Mouse (Mus musculus) lung, embryonic 14.5 days (tissue): Measurements from ENCODE around the gene Lefty2. TPM values are rescaled to one million over a fixed set of nuclear protein-coding genes. Genes with fewer than 3 reads are reported as not detected.

Experiments
- ATAC-seq: fragments of 200-750 bp; cut with Nextera tagmentation; 2 replicates; pipeline ENCODE4 v1.8.0; 2017; ENCODE audit warnings: mild to moderate bottlenecking, moderate TSS enrichment, moderate library complexity; ENCODE audit not compliant: insufficient read depth
- DNase-seq: peaks from one replicate; pipeline ENCODE4 v3.0.0-alpha.2; 2015
- H3K27ac ChIP-seq: fragments of 300-500 bp; sonication (generic); 2 replicates; pipeline ENCODE4 v1.5.1; 2014; ENCODE audit warnings: low read depth, mild to moderate bottlenecking, moderate library complexity
- H3K27me3 ChIP-seq: fragments of 300-500 bp; sonication (generic); 2 replicates; pipeline ENCODE4 v1.6.1; 2014; ENCODE audit warnings: low read length, control low read depth; ENCODE audit not compliant: insufficient read depth
- H3K36me3 ChIP-seq: fragments of 300-500 bp; sonication (generic); 2 replicates; pipeline ENCODE4 v1.6.1; 2014; ENCODE audit warnings: control low read depth; ENCODE audit not compliant: insufficient read depth
- H3K4me1 ChIP-seq: fragments of 300-500 bp; sonication (generic); 2 replicates; pipeline ENCODE4 v1.6.1; 2014; ENCODE audit warnings: antibody characterized with exemption, control low read depth; ENCODE audit not compliant: insufficient read depth
- H3K4me2 ChIP-seq: fragments of 300-500 bp; sonication (generic); 2 replicates; pipeline ENCODE4 v1.6.1; 2014; ENCODE audit warnings: mild to moderate bottlenecking
- H3K4me3 ChIP-seq: fragments of 300-500 bp; sonication (generic); 2 replicates; pipeline ENCODE4 v1.5.1; 2014; ENCODE audit warnings: low read depth, low read length
- H3K9ac ChIP-seq: fragments of 300-500 bp; sonication (generic); 2 replicates; pipeline ENCODE4 v1.6.1; 2014
- H3K9me3 ChIP-seq: fragments of 300-500 bp; sonication (generic); 2 replicates; pipeline ENCODE4 v1.6.1; 2016; ENCODE audit warnings: low read depth, low read length, control low read depth
- CTCF ChIP-seq: IDR thresholded peaks from 2 replicates; pipeline ENCODE4 v1.5.1; 2016; ENCODE audit warnings: antibody characterized with exemption, low read depth
- WGBS: fragments of 180-500 bp; shearing (Covaris S2); extraction: QIAGEN DNeasy Blood & Tissue Kit; methylation state at CpG from one replicate; pipeline ENCODE4 v1.1.7; 2014; 5-methylcytosine and 5-hydroxymethylcytosine counted together
- polyA plus RNA-seq: library from polyadenylated mRNA; unstranded; fragments of >200 nt; fragmentation: Nextera tagmentation; extraction: Ambion mirVana; gene quantifications from 2 replicates; pipeline ENCODE4 v1.2.1, GENCODE M21; 2014

The Lefty2 gene
- 0.08 TPM in 1 of 2 replicates, not detected in the other for polyA plus RNA-seq

GRCm38 (mm10) chr1:180892808-180893207 is at the start of gene Lefty2:
Lefty2 (plus strand) TSS chr1:180893108.
- Histone ChIP-seq H3K4me3 (no peak within 1 kb of the TSS), H3K36me3 (no peaks in the 10 kb centered on the region), H3K9ac (no peak within 1 kb of the TSS), H3K4me1 (peaks cover 7% of the 10 kb centered on the region; the same call in 1 of the 2 replicates), H3K27me3 (peaks cover 30% of the 10 kb centered on the region), H3K27ac (no peak within 1 kb of the TSS), H3K4me2 (no peak within 1 kb of the TSS), H3K9me3 (no peaks in the 10 kb centered on the region)
- 44% methylated on average over 10 of the region's 10 CpGs for WGBS
- ATAC-seq (no peak), DNase-seq (no peak)
- no peak for TF ChIP-seq CTCF

GRCm38 (mm10) chr1:180848114-180848510 is 44.8 kb upstream of the Lefty2 start:
- no peaks in the 10 kb centered on the region for H3K36me3 ChIP-seq
- H3K4me2 ChIP-seq, result peak overlapping the region; percentile 65
- no peaks in the 10 kb centered on the region for H3K27me3 ChIP-seq
- H3K4me1 ChIP-seq, result peaks cover 28% of the 10 kb centered on the region
- peak overlapping the region; percentile 99 for H3K27ac ChIP-seq
- ATAC-seq (peak; percentile 55), DNase-seq (peak; percentile 91)
- peak overlapping the region; percentile 35 for H3K9ac ChIP-seq
- TF ChIP-seq CTCF, result no peak
- no peaks in the 10 kb centered on the region for H3K9me3 ChIP-seq
- WGBS, result under 1% methylated on average over 9 of the region's 9 CpGs
- peak overlapping the region; percentile 31 for H3K4me3 ChIP-seq

- Histone ChIP-seq H3K36me3 (no peaks in the 10 kb centered on the region), H3K27ac (peak overlapping the region; percentile 99), H3K4me1 (peaks cover 28% of the 10 kb centered on the region), H3K9ac (peak overlapping the region; percentile 35), H3K9me3 (no peaks in the 10 kb centered on the region), H3K27me3 (no peaks in the 10 kb centered on the region), H3K4me3 (peak overlapping the region; percentile 31), H3K4me2 (peak overlapping the region; percentile 65)
- ATAC-seq (peak; percentile 7; the same call in 1 of the 2 replicates), DNase-seq (peak; percentile 73)
- WGBS, result 12% methylated on average over 11 of the region's 11 CpGs
- no peak for TF ChIP-seq CTCF
Observed at GRCm38 (mm10) chr1:180848511-180849241, 44.2 kb upstream of the Lefty2 start.

GRCm38 (mm10) chr1:180849701-180850301 is 43.1 kb upstream of the Lefty2 start:
- WGBS, result 31% methylated on average over 11 of the region's 11 CpGs
- H3K9me3 ChIP-seq, result no peaks in the 10 kb centered on the region
- H3K9ac ChIP-seq, result peak overlapping the region; percentile 70
- H3K4me2 ChIP-seq, result peak overlapping the region; percentile 76
- ATAC-seq, result no peak
- H3K27ac ChIP-seq, result peak overlapping the region; percentile 99
- no peaks in the 10 kb centered on the region for H3K27me3 ChIP-seq
- peak overlapping the region; percentile 86 for H3K4me3 ChIP-seq
- no peak for TF ChIP-seq CTCF
- no peaks in the 10 kb centered on the region for H3K36me3 ChIP-seq
- peaks cover 28% of the 10 kb centered on the region for H3K4me1 ChIP-seq
- DNase-seq, result peak; percentile 41

- no peaks in the 10 kb centered on the region for H3K27me3 ChIP-seq
- no peak for TF ChIP-seq CTCF
- H3K4me1 ChIP-seq, result peaks cover 28% of the 10 kb centered on the region
- peaks cover 3% of the 10 kb centered on the region; the same call in 1 of the 2 replicates for H3K36me3 ChIP-seq
- H3K4me3 ChIP-seq, result peak within 1 kb of the TSS; percentile 86
- DNase-seq (peak; percentile 100), ATAC-seq (peak; percentile 97)
- peak within 1 kb of the TSS; percentile 86 for H3K4me2 ChIP-seq
- WGBS, result under 1% methylated on average over 77 of the region's 77 CpGs
- no peaks in the 10 kb centered on the region for H3K9me3 ChIP-seq
- H3K27ac ChIP-seq, result peak within 1 kb of the TSS; percentile 99
- H3K9ac ChIP-seq, result peak within 1 kb of the TSS; percentile 92
Observed at GRCm38 (mm10) chr1:180850316-180851270, 42.3 kb upstream of the Lefty2 start, which contains the start of gene Sde2. Sde2 (plus strand) TSS chr1:180851127.

GRCm38 (mm10) chr1:180858763-180859162 is 34.1 kb upstream of the Lefty2 start:
- H3K36me3 ChIP-seq, result peaks cover 78% of the 10 kb centered on the region
- no peaks in the 10 kb centered on the region for H3K27me3 ChIP-seq
- H3K4me1 ChIP-seq, result no peaks in the 10 kb centered on the region
- H3K9me3 ChIP-seq, result no peaks in the 10 kb centered on the region
- TF ChIP-seq CTCF, result no peak
- no peak for DNase-seq
- H3K27ac ChIP-seq, result no peak overlapping the region
- ATAC-seq, result no peak
- H3K9ac ChIP-seq, result no peak overlapping the region
- no peak overlapping the region for H3K4me2 ChIP-seq
- H3K4me3 ChIP-seq, result no peak overlapping the region
